Mouse (Mus musculus): ENCODE measurements at regions not wholly inside any gene's neighbourhood (a gene's known extent, or its start where the extent isn't known, plus 50 kb on each side); places are given as distances from the start of the nearest gene placed in this dataset.

DNA sequence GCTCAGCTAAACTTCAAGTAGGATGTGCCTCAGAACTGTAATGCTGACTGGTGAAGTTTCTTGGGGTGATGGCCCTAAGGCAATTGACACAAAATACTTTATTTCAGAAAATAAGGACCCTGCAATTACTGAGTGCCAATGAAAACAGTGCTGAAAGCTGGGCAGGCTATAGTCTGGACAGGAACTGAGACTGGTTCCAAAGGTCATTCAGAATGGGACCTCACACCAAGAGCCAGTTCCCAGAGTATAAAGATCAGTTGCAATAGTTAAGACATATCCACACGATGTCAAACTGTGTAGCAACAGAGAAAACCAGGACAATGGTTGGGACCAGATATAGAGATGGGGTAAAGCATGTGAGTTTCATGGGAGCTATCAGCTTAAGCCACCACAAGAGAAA lies 409.6 kb upstream of the Mctp2 start:
- ATAC-seq (no peak), DNase-seq (ENCODE audit: low read depth, low spot score) (no peak)
- no peak for TF ChIP-seq CTCF (IDR thresholded peaks at IDR 0.05)
- in situ Hi-C loops (cut with MboI; ENCODE audit: low pct_unique_long_range_greater_than_20kb): no loop called here
- H3K27me3 ChIP-seq: no peaks in the 10 kb centered on the region
- ChIA-PET POLR2A (no interaction called here), CTCF (interaction anchor here (1.7 kb wide), 1 partner anchor 17 kb away, joined by 4 read pairs; no protein-coding TSS in a partner anchor)

DNA sequence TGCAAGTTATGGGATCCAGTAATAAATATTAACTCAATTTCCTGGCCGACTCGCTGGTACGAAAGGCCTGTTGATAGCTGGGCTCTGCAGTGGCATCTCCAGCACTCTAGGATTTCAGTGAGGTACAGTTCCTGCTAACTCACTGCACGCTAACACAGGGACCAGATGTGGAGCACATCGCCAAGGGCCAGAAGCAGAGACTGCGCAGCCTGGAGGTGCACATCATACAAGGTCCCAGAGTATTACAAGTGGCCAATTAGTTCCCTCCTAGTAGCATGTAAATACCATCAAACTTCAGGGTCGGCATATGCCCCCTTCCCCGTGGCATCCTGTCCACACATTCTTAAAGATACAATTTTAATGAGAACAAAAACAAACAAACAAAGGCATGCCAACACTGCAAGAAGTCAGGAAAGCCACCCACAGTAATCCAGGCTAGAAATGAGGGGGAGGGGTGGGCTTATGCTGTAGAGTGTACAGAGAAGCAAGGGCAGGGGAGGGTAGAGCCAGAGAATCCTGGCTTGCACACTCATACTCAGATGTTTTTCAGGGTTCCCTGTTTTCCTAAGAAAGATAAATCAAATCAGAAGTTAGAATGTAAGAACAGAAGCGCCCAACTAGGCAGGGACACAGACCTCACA lies 419.9 kb upstream of the Mctp2 start:
- ChIA-PET CTCF (no interaction called here), POLR2A (no interaction called here)
- DNase-seq (ENCODE audit: low read depth, low spot score): no peak
- H3K27me3 ChIP-seq: no peaks in the 10 kb centered on the region
- ATAC-seq: no peak
- TF ChIP-seq CTCF (IDR thresholded peaks at IDR 0.05): no peak
- in situ Hi-C loops (cut with MboI; ENCODE audit: low pct_unique_long_range_greater_than_20kb): no loop called here

DNA sequence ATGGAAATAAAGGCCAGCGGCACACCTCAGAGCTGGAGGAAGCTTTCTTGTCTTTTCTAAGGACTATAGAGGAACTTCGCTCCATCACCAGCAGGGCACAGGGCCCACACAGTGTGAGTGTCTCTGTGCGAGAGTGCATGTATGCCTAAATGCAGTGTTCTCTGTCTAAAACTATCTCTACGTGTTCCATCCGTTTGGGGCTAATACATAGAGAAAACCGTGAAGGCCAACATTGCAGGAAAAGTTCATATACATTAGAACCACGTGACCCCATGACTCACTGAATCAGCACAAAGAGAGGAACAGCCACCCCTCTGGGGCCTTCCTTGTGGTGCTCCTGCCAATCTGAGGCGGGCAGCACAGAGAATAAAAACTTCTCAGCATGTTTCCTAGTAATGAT lies 431.4 kb upstream of the Mctp2 start:
- in situ Hi-C loops (cut with MboI; ENCODE audit: low pct_unique_long_range_greater_than_20kb): no loop called here
- ATAC-seq (no peak), DNase-seq (ENCODE audit: low read depth, low spot score) (no peak)
- no peak for TF ChIP-seq CTCF (IDR thresholded peaks at IDR 0.05)
- ChIA-PET CTCF (interaction anchor here (1.3 kb wide), 1 partner anchor 13 kb away, joined by 3 read pairs; no protein-coding TSS in a partner anchor), POLR2A (interaction anchor here (0.6 kb wide), 1 partner anchor 101 kb away, joined by 5 read pairs; no protein-coding TSS in a partner anchor)
- no peaks in the 10 kb centered on the region for H3K27me3 ChIP-seq

GRCm38 (mm10) chr7:72738324-72738944 lies 432.0 kb upstream of the Mctp2 start:
- DNase-seq (ENCODE audit: low read depth, low spot score) (no peak), ATAC-seq (no peak)
- H3K27me3 ChIP-seq: no peaks in the 10 kb centered on the region
- in situ Hi-C loops (cut with MboI; ENCODE audit: low pct_unique_long_range_greater_than_20kb): no loop called here
- POLR2A ChIA-PET: interaction anchor here (0.6 kb wide), 1 partner anchor 102 kb away, joined by 5 read pairs; no protein-coding TSS in a partner anchor
- no peak for TF ChIP-seq CTCF (IDR thresholded peaks at IDR 0.05)
- CTCF ChIA-PET: interaction anchor here (1.3 kb wide), 1 partner anchor 13 kb away, joined by 3 read pairs; no protein-coding TSS in a partner anchor

GRCm38 (mm10) chr7:72742376-72742775 lies 436.0 kb upstream of the Mctp2 start:
- no peak for TF ChIP-seq CTCF (IDR thresholded peaks at IDR 0.05)
- H3K27me3 ChIP-seq: no peaks in the 10 kb centered on the region
- in situ Hi-C loops (cut with MboI; ENCODE audit: low pct_unique_long_range_greater_than_20kb): no loop called here
- DNase-seq (ENCODE audit: low read depth, low spot score) (no peak), ATAC-seq (no peak)
- POLR2A ChIA-PET: no interaction called here
- CTCF ChIA-PET: no interaction called here

DNA sequence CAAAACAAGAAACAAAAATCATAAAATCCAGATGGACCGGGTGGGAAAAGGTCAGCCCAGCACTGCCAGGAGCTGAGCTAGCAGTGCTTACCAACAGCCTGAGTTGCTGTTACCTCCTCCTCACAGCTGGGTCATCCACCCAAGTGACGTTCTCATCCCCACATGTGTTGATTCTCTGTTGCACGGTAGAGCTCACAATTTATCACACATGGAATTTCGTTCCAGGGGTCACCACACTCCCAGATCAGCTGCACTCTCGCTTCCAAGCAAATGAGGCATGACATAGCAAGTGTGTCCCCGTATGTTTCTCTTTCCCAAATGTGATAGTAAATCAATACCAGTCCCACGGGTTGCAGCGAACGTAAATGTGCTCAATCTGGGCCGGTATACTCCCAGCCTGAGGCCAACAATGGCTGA lies 445.1 kb upstream of the Mctp2 start:
- no peak for TF ChIP-seq CTCF (IDR thresholded peaks at IDR 0.05)
- ATAC-seq (no peak), DNase-seq (ENCODE audit: low read depth, low spot score) (no peak)
- ChIA-PET POLR2A (no interaction called here), CTCF (interaction anchor here (1.2 kb wide), 1 partner anchor 14 kb away, joined by 3 read pairs; no protein-coding TSS in a partner anchor)
- in situ Hi-C loops (cut with MboI; ENCODE audit: low pct_unique_long_range_greater_than_20kb): no loop called here
- H3K27me3 ChIP-seq: no peaks in the 10 kb centered on the region

DNA sequence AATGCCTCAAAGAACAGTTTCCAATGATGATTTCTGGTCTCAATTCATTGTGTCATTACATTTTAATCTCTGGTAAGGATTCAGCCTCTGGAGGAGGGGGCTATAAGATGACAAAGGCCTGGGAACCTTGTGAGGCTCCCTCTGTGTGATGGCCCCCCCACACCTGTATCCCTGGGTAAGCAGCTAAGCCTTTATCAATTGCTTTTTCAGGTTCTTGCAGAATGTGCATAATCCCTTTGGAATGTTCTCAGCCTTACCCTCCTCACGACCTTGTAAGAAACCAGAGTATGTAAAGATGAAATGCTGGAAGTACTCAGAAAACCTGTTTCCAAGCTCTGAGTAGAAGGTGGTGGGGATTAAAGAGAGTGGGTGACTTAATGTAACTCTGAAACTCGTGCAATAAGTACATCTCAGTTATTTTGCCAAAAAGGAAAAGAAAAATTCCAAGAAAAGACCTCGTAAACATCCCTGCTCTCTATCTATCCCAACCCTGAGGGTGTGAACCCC lies 446.7 kb upstream of the Mctp2 start:
- POLR2A ChIA-PET: no interaction called here
- no peak for DNase-seq (ENCODE audit: low read depth, low spot score)
- H3K27me3 ChIP-seq: no peaks in the 10 kb centered on the region
- in situ Hi-C loops (cut with MboI; ENCODE audit: low pct_unique_long_range_greater_than_20kb): no loop called here
- no peak for ATAC-seq
- CTCF ChIA-PET: no interaction called here
- no peak for TF ChIP-seq CTCF (IDR thresholded peaks at IDR 0.05)

DNA sequence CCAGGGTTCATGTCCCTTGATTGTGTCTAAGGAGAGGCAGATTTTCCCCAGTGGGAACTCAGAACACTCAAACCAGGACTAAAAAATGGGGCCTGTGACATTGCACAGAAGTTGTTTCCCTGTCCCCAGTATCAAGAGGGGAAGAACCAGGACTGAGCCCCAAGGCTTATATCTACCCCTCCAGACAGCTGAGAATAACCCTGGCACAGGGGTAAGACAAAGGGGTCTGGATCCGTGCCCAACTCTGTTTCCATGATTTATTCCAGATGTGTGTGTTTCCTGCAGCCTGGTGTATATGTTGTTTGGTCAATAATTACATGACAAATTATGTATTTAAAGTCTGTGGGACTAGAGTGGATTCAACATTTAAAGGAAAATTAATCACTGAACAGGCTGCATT lies 456.3 kb upstream of the Mctp2 start:
- TF ChIP-seq CTCF (IDR thresholded peaks at IDR 0.05): no peak
- CTCF ChIA-PET: no interaction called here
- POLR2A ChIA-PET: no interaction called here
- no peaks in the 10 kb centered on the region for H3K27me3 ChIP-seq
- ATAC-seq: no peak
- no peak for DNase-seq (ENCODE audit: low read depth, low spot score)
- in situ Hi-C loops (cut with MboI; ENCODE audit: low pct_unique_long_range_greater_than_20kb): no loop called here

DNA sequence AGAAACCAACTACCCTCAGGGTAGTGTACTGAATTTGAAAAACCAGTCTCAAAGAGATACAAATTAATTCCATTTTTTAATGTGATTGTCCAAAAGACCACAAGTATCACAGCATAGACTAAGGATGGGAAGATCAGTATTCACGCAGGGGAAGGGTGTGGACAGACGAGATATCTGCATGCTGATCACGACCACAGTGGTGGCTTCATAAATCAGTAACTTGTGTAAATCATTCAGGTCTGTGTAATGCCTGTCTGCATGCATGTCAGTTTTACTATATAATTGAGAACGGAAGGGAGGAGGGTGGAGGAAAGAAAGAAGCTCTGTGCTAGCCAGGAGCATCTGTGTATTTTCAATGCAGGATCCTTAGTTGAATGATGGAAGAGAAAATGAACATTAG lies 462.3 kb upstream of the Mctp2 start:
- ChIA-PET CTCF (no interaction called here), POLR2A (no interaction called here)
- peaks cover 3% of the 10 kb centered on the region for H3K27me3 ChIP-seq
- DNase-seq (ENCODE audit: low read depth, low spot score) (no peak), ATAC-seq (no peak)
- in situ Hi-C loops (cut with MboI; ENCODE audit: low pct_unique_long_range_greater_than_20kb): no loop called here
- no peak for TF ChIP-seq CTCF (IDR thresholded peaks at IDR 0.05)

GRCm38 (mm10) chr7:72774031-72774770 lies 467.8 kb upstream of the Mctp2 start:
- in situ Hi-C loops (cut with MboI; ENCODE audit: low pct_unique_long_range_greater_than_20kb): no loop called here
- H3K27me3 ChIP-seq: no peaks in the 10 kb centered on the region
- DNase-seq (ENCODE audit: low read depth, low spot score) (no peak), ATAC-seq (no peak)
- CTCF ChIA-PET: no interaction called here
- TF ChIP-seq CTCF (IDR thresholded peaks at IDR 0.05): no peak
- POLR2A ChIA-PET: no interaction called here

- no peak for ATAC-seq
- POLR2A ChIA-PET: no interaction called here
- in situ Hi-C loops (cut with MboI; ENCODE audit: low pct_unique_long_range_greater_than_20kb): no loop called here
- H3K27me3 ChIP-seq: no peaks in the 10 kb centered on the region
- TF ChIP-seq CTCF (IDR thresholded peaks at IDR 0.05): no peak
- CTCF ChIA-PET: no interaction called here
- DNase-seq (ENCODE audit: low read depth, low spot score): no peak
These were observed 468.3 kb upstream of the Mctp2 start for GRCm38 (mm10) chr7:72774771-72775119.

Data from Patski (cell line).